Mouse (Mus musculus) olfactory bulb, adult 2 months (tissue): ENCODE measurements around the gene Cnbp.

Experiments
- CTCF ChIP-seq: fragments of 200-500 bp; IDR thresholded peaks from 2 replicates; pipeline ENCODE4 v1.5.1; 2012; ENCODE audit warnings: low read depth, mild to moderate bottlenecking, low read length, moderate library complexity; ENCODE audit not compliant: insufficient read depth
- POLR2A ChIP-seq: fragments of 200-500 bp; IDR thresholded peaks from 2 replicates; pipeline ENCODE4 v1.6.1; 2012; ENCODE audit warnings: mild to moderate bottlenecking, low read depth, low read length, moderate library complexity; ENCODE audit not compliant: insufficient read depth

- TF ChIP-seq POLR2A, result no peak
- TF ChIP-seq CTCF, result no peak
Measured at GRCm38 (mm10) chr6:87841635-87842034, 9.3 kb downstream of the Cnbp start.
